Mouse (Mus musculus): Measurements from ENCODE around the gene Sipa1l2.

Sipa1l2 gene

GRCm38 (mm10) chr8:125569533-125570365, at the start of gene Sipa1l2:
Sipa1l2 (minus strand) TSS chr8:125569808.
- DNase-seq (ENCODE audit: low spot score in 2 of 2): peak; percentile 93 to 98

- DNase-seq (ENCODE audit: low spot score in 2 of 2): no peak
Measured at GRCm38 (mm10) chr8:125618543-125619335, 49.1 kb upstream of the Sipa1l2 start.

GRCm38 (mm10) chr8:125616935-125617334, 47.3 kb upstream of the Sipa1l2 start:
- DNase-seq (ENCODE audit: low spot score in 2 of 2): no peak

GRCm38 (mm10) chr8:125616039-125616438, 46.4 kb upstream of the Sipa1l2 start:
- DNase-seq (ENCODE audit: low spot score in 2 of 2): no peak

GRCm38 (mm10) chr8:125613552-125613951, 43.9 kb upstream of the Sipa1l2 start:
- no peak for DNase-seq (ENCODE audit: low spot score in 2 of 2)

GRCm38 (mm10) chr8:125611799-125612560, 42.4 kb upstream of the Sipa1l2 start:
- DNase-seq (ENCODE audit: low spot score in 2 of 2): no peak

GRCm38 (mm10) chr8:125611024-125611798, 41.6 kb upstream of the Sipa1l2 start:
- no peak for DNase-seq (ENCODE audit: low spot score in 2 of 2)

- no peak for DNase-seq (ENCODE audit: low spot score in 2 of 2)
Measured at GRCm38 (mm10) chr8:125609737-125610136, 40.1 kb upstream of the Sipa1l2 start.

- DNase-seq (ENCODE audit: low spot score in 2 of 2): no peak
Measured at GRCm38 (mm10) chr8:125607714-125608223, 38.2 kb upstream of the Sipa1l2 start.

- DNase-seq (ENCODE audit: low spot score in 2 of 2): no peak
Measured at GRCm38 (mm10) chr8:125606937-125607336, 37.3 kb upstream of the Sipa1l2 start.

GRCm38 (mm10) chr8:125604817-125605512, 35.4 kb upstream of the Sipa1l2 start:
- no peak for DNase-seq (ENCODE audit: low spot score in 2 of 2)

GRCm38 (mm10) chr8:125604213-125604816, 34.7 kb upstream of the Sipa1l2 start:
- no peak for DNase-seq (ENCODE audit: low spot score in 2 of 2)

- no peak for DNase-seq (ENCODE audit: low spot score in 2 of 2)
Measured at GRCm38 (mm10) chr8:125603312-125603840, 33.8 kb upstream of the Sipa1l2 start.

GRCm38 (mm10) chr8:125600033-125600686, 30.6 kb upstream of the Sipa1l2 start:
- no peak for DNase-seq (ENCODE audit: low spot score in 2 of 2)

- DNase-seq (ENCODE audit: low spot score in 2 of 2): no peak
Measured at GRCm38 (mm10) chr8:125595571-125596508, 26.2 kb upstream of the Sipa1l2 start.

- no peak for DNase-seq (ENCODE audit: low spot score in 2 of 2)
Measured at GRCm38 (mm10) chr8:125590363-125590762, 20.8 kb upstream of the Sipa1l2 start.

- no peak for DNase-seq (ENCODE audit: low spot score in 2 of 2)
Measured at GRCm38 (mm10) chr8:125586587-125586986, 17.0 kb upstream of the Sipa1l2 start.

- DNase-seq (ENCODE audit: low spot score in 2 of 2): no peak
Measured at GRCm38 (mm10) chr8:125584276-125584675, 14.7 kb upstream of the Sipa1l2 start.
